Mouse (Mus musculus) ZHBTc4 (cell line): ENCODE results near the gene Scn1a.

Experiments
- DNase-seq: peaks from one replicate; pipeline ENCODE4 v3.0.0-alpha.2; 2011; ENCODE audit warnings: low read depth, low spot score

Scn1a gene

DNA sequence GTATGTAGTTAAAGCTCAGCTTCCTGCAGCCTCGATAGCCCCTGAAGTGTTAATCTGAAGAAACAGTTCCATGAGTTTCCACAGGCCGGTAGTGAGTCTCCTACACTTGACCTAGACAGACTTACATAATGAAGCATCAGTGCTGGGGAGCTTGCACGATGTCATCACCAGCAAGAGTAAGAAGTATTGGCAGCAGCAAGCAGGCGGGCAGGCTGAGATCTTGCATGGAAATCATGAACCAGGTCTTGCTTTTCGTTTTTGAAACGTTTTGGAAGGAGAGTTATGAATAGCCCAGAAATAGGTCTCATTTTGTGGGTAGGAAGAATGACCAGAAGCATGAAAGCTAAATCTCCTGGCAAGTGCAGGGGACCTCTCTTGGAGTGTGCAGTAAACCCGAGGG, at the start of gene Scn1a:
Gene Scn1a (minus strand): TSS at position 130 of the 400 bp plus-strand sequence.
- peak; percentile 7 for DNase-seq

DNA sequence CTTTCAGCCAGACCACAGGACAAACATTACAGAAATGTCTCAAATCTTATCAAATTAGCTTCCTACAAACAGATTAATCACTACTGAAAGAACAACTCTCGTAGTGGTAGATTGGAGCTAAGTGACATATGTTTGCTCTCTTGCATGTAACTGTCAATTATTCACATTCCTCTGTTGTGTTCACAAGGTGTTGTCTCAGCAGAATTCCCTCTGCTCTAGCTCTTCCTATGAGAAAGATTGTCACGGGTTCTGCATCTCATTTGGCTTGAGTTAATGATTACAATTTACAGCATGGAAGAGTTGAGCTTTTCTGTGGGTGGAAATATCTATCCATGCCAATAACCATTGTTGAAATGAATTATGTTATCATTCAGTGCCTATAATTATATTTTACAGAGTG, 37.8 kb upstream of the Scn1a start:
- no peak for DNase-seq

DNA sequence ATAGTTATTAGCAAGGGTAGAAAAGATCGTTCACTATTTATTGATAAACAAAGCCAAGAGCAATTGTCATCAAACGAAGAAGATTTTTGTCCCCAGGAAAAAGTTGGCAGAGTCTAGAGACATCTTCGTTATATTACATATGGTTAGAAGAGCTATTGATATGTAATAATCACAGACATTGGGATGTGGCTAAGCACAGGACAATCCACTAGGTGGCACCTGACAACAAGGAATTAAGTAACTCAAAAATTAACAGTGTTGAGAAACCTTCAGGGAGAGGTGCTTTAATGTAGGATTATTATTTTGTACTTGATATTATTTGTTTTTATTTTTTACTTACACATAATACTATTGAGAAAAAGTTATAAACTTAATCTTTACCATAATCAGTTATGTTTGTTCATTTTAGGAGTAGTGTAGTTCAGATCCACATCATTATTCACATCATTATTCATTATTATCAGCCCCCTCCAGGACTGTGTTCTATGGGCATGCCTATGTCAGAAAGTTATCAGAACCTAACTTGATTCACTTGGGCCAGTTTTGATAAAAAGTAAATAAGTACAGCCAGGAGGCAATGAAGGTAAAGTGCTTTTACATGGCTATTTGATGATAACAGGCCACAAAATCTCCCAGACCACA, 32.7 kb upstream of the Scn1a start:
- DNase-seq, result no peak

DNA sequence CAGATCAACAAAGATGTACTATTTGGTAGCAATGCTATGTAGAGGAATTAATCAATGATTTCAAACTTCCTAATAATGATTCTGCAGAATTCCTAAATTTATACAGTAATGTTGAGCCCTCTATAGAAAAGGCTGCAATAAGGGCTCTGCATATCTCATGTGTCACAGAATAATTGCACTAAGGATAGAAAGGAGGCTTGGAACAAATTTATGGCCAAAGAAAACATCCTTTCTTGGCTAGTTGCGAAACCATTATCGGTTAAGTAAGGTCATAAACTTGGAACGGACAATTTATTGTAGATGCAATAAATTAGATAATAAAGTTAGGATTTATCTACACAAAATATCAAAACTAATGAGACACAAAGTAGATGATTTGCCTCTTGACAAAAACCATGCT, 24.8 kb upstream of the Scn1a start:
- DNase-seq, result no peak

DNA sequence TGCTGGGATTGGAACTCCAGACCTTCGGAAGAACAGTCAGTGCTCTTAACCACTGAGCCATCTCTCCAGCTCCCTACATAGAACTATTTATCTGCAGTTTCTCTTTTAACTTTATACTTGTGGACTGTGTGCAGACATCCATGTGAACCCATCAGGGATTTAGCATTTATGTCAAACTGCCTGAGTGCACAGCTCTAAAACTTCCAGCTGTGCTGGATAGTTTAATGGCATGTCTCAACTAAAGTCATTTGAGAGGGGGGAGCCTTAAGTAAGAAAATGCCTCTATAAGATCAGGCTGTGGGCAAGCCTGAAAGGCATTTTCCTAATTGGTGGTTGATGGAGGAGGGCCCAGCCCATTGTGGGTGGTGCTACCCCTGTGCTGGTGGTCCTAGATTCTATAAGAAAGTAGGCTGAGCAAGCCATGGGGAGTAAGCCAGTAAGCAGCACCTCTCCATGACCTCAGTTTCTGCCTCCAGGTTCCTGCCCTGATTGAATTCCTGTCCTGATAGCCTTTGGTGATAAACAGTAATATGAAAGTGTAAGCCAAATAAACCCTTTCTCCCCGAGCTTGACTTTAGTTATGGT, 24.3 kb upstream of the Scn1a start:
- DNase-seq, result no peak

DNA sequence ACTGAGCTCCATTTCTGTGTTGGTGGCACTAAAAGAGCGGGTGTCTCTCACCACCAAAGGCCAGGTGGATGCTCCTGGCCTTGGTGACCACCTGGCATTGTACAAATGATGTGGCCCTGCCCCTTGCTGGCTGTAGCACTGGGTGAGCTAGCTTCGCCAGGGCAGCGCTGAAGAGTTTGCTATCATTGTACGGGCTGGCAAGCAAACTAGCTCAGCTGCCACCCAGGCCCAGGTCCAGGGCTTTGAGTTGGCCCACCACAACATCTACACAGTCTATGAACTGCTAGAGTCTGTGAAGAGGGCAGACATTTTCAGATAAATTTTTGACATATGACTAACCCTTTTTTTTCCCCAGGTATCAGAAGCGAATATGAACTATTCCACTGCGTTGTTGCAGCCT, 23.3 kb upstream of the Scn1a start:
- DNase-seq, result no peak

DNA sequence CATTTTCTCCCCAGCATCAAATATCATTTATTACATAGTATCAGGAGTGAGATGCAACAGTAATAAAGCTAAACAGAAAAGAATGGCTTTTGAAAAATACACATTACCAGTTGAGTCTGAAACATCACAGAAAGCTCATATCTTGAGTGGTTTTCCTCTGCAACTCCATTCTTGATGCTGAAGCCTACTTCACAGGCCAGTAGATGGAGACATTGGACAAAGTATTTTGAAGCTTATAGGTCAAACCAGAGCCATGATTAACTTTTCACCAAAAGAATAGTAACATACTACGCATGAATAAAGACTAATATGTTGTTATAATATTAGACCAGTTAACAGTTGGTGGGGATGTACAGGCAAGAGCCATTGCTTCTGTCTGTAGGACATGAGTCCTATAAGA, 21.8 kb upstream of the Scn1a start:
- no peak for DNase-seq

DNA sequence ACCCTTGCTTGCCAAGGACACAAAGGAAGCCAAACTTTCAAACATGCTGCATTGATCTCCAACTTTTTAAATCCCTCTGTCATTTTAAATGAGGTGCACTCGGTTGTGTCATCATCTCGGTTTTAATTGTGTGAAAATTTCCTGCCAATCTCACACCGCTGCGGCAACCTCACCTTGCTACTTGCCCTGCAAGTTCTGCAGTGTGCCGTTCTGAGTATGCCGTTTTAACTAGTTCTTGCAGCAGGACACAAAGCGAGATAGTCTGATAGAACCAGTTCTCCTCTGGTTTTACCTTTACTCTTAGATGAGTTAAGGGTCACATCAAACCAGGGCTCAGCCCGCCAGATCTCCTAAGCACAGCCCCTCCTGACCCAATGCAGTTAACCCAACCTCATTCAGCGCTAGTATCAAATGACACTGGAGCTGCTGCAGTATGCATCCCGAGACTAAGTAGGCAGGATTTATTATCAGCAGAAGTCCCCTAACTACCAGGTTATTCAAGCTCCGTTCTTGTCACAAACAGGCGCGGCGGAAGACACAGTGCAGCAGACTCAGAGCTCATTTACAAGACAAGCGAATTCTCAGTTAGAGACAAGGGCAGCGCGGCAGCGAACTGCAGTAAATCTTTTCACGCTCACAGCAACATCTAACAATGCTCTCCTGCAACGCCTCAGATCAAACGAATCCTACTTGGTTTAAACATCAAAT, 722 bp downstream of the Scn1a start:
- peak; percentile 79 for DNase-seq

DNA sequence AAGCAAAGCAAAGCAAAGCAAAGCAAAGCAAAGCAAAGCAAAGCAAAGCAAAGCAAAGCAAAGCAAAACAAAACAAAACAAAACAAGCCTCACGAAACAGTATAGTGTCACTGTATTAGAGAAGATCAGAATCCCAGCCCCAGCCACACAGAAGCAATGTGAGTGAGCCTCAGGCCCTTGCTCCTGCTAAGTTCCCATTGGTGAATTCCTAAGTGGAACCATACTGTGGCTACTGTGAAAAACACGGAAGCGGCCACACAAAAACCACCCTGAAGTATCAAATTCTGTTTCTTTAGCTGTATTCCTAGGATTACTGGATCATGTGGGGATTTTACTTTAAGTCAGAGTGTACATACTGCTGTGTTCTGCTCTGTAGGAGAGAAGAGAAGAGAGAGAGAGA, 4.4 kb downstream of the Scn1a start:
- no peak for DNase-seq

DNA sequence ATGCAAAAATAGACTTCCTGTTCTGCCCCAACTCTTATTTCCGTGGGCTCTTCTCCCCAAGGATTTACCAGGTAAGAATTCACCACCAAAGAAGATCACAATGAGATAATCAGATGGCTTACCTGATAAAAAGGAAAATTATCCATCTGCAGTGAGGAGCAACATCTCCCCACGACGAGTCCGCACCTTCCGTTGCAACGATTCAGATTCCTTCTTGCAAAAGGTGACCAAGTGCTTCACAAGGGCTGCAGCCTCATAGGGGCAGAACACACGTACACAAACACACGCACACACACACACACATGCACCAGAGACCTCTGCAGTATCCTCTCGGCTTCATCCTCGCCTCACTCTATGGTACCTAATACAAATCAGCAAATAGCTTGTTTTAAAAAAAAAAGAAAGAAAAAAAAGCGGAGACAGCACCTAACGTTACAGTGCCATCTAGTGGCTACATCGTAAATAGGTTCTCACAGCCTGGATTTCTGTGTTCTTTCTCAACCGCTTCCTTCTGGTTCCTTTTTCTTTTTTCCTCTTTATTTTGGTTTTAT, 30.8 kb downstream of the Scn1a start:
- DNase-seq, result peak; percentile 60

DNA sequence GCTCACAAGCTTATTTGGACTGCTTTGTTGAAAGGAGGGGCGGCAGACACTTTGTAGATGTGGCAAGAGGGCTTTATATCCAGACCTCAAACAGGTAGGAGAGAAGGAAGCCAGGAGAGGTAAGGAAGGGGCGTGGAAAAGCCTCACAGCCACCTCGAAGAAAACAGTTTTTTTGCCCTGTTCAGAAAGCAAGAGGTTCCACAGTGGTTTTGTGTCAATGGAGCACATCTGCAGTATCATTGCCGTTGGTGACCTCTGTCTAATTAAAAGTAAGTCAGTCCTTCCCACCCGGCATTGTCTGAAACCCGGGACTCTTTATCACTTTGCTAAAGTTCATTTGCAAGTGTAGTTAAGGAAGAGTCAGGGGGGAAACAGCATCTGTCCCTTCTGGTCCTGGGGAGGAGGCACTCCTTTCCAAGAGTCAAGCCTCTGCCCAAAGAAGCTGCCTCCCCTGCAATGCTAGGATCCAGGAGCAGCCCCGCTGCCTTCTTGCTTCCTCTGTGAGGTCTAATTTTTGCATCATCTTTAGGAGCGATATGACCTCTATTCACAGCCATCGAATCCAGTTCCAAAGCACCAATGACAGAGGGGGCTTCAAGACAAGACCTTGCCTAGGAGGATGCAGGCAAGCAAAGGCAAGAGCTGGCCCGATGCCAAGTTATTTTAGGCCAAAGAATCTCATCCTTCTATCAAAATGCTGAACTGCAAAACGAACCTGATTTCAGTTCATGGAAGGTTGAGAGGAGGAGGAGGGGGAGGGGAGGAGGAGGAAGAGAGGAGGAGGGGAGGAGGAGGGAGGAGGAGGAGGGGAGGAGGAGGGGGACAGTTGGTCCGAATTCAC, 31.5 kb downstream of the Scn1a start:
- peak; percentile 16 for DNase-seq

DNA sequence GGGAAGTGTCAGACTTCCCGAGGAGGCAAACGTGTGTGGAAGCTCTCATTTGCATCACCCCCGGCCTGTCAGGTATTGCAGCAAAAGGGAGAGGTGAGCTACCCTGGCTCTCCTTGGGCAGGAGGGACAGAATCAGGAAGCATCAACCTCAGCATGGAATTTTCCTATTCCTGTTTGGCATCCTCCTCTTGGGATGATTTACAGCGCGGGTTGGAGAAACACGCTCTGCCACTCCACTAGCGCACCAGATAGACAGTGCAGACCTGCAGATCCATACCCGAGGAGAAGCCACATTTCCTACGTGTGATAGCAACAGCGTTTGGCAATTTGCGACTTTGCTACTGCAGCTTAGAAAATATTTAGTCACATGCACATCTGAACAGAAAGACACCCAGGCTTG, 32.2 kb downstream of the Scn1a start:
- peak; percentile 6 for DNase-seq

DNA sequence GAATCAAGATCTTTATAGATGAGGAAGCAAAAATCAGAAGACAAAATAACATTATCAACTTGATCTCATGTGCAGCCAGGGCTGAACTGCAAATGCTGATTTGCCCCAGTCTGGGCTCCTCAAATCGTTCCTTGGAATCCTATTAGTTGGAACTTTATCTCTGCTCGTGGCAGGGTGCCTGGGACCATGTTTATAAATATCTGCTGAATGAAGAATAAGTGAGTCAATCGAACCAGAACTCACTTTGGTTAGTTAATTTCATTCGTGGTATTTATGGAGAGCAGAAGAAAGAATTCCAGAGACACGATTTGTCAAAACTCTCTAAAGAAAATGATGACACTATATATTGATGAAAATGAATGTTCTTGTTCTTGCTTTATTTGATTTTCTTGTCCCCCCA, 48.1 kb downstream of the Scn1a start:
- no peak for DNase-seq

DNA sequence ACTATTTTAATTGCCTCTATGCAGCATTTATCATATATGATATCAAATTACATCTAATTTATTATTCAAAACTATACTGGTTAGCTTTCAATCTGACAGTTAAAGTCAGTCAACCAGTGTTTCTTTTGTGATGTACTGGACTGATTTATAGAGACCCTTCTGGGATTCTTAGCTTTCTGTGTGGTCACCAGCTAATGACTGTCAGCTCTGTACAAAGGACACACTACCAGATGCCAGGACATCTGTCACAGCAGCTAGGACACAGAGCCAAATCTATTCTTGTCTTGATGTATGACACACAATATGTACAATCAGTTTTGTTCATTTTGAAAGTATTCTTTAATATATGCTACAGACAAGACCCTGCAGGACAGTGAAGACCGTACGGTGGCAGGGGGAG, 72.7 kb downstream of the Scn1a start:
- DNase-seq, result no peak

DNA sequence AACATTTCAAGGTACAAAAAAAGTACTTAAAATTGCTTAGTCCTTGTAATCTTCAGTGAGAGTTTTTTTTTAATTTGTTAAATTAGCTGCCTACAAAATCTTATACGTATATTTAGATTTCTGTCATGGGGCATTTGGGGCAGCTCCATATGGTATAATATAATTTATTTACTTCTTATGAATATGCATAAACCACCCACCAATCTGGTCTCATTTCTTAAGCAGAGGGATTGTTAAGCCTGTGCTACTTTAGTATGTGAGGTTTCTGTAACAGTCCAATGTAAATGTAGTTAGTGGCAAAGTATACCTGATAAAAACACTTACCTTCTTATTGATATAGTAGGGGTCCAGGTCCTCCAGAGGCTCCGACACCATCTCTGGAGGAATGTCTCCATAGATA, 90.0 kb downstream of the Scn1a start:
- no peak for DNase-seq

DNA sequence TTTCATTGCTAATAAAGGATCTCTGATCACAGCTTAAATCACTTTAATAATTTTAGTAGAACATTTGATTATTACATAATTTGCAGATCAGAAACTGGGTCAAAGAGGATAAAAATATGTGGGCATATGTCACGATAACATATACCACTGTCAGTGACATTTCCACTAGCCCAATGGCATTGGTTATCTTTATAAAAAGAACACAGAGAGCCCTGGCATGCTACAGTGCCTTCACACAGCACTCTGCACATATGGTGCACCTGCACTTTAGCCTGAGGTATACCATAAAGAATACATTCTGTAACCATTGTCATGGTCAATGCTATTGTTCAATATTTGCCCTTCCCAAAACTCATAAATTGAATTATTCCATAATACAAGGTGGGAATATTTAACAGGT, 94.0 kb downstream of the Scn1a start:
- DNase-seq, result no peak

DNA sequence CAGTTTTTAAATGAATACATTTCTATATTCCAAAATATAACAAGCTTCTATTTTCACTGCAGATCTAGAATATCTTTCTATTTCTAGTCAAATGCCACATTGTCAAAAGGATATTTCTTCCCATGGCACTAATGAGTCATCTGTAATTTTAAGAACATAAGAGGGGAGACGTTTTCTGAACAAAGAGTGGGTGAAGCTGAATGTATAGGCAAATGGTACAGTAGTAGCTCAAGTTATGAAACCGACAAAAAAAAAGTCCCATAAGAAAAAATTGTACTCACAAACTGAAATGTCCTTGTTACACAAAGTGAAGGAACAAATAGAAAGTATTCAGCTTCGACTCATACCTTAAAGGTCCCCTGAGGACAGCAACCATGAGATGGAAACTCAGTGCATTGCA, 94.5 kb downstream of the Scn1a start:
- DNase-seq, result no peak

DNA sequence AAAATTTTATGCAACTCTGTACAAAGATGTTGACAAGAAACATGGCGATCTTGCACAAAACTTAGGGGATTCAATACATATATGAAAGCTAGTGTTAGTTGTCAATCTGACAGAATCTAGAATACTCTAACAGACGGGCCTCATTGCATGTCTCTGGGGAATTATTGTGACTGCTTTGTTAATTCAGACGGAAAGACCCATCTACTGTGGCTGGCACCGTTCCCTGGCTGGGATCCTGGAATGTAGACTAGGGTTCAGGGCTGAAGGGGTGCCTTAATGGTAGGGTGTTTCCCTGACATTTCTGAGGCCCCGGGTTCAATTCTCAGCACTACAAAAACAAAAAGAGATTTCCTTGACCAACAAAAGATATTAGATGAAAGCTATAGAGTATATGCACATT, 103.2 kb downstream of the Scn1a start:
- DNase-seq, result no peak

DNA sequence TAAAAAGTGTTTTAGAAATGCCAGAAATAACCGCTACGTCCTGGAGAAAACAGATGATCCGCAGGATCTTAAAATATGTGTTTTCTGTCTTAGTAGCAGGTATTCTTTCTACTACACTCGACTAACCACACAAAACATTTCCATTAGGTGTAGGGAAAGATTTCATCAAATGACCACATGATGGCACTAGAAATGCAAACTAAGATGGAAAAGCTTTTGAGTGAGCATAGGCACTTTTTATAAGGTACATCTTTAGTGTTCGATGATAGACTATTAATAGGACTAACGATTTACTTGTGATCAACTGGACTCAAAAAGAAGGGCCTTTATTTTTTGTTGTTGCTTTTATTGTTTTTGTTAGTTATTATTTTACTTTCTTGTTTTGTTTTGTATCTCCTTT, 104.2 kb downstream of the Scn1a start:
- peak; percentile 6 for DNase-seq

DNA sequence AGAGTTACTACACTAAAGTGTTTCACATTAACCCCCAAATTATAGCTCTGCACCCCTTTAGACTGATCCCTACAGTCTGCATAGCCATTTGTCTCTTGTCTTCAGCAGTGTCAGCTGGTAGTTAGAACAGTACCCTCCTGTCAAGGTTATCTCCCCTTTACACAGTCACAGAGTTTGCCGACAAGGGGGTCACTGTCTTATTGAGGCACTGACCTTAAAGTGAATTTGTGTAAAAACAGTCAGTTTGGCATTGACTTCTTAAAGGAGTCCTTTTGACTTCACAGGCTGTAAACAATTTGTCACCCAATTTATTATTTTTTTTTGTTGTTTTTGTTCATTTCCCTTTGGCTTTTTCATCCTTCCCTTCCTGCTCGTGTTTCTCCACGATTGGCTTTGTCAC, 168.1 kb downstream of the Scn1a start:
- no peak for DNase-seq

DNA sequence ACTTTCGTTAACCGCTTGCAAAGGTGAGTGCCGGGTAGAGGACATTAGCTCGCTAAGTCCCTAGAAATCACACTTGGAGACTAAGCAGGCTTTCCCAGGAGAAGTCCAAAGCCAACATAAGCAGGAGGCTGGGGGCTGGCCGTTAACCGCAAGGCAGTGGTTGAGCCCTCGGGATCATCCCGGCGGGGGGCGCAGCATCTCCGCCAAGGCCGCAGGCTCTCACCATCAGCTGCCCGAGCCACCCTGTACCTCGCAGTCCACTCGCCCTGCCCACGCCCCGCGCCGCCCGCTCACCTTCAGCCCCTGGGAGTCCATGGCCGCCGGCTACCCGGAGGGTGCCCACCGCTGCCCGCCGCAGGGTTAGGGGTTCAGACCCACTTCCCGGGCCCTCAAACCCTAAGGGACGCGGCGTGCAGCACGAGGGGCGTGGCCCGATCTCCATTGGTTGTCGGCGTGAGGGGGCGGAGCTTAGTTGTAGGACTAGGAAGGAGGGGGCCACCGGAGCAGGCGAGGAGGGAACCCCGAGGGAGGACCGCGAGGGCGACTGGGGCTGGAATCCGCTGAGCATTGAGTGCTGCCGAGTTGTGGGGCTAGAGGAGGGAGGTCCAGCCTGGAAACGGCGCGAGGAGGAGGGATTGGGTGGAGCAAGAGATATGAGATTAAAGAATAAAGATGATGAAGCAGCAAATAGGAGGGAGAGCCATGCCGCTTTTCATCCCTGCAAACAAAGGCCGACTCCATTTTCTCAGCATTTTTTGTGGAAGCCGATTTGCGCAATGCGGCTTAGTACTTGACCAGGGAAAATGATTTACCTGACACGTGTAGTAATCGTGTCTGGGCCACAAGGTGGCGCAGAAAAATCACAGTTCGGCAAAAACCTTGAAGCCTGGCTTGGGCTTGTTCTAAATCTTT, 184.2 kb downstream of the Scn1a start, which contains the start of gene Ttc21b:
Gene Ttc21b (minus strand): TSS at position 398 of the 912 bp plus-strand sequence.
- peak; percentile 91 for DNase-seq
